Mouse (Mus musculus): ENCODE results near the gene Hoxc11. TPM values are rescaled to one million over a fixed set of nuclear protein-coding genes. Genes with fewer than 3 reads are reported as not detected.
A peak's percentile ranks its signal among the peaks of the same experiment; 100 is the strongest.

The Hoxc11 gene
- not detected in 2 replicates for total RNA-seq (2017)

- ATAC-seq (replicated peaks; ENCODE audit: low read depth, poor library complexity, severe bottlenecking): peak; percentile 22; the same call in 1 of the 2 replicates
These were observed at the start of gene Hoxc11 for GRCm38 (mm10) chr15:102954192-102955006. Gene Hoxc11, plus strand, starts transcription at chr15:102954427.

- no peak for ATAC-seq (replicated peaks; ENCODE audit: low read depth, poor library complexity, severe bottlenecking)
These were observed 49.3 kb upstream of the Hoxc11 start for GRCm38 (mm10) chr15:102904946-102905345.

- ATAC-seq (replicated peaks; ENCODE audit: low read depth, poor library complexity, severe bottlenecking): no peak
These were observed 44.7 kb upstream of the Hoxc11 start for GRCm38 (mm10) chr15:102909536-102909935.

- no peak for ATAC-seq (replicated peaks; ENCODE audit: low read depth, poor library complexity, severe bottlenecking)
These were observed 44.2 kb upstream of the Hoxc11 start for GRCm38 (mm10) chr15:102910038-102910437.

- no peak for ATAC-seq (replicated peaks; ENCODE audit: low read depth, poor library complexity, severe bottlenecking)
These were observed 43.6 kb upstream of the Hoxc11 start for GRCm38 (mm10) chr15:102910496-102911095.

GRCm38 (mm10) chr15:102913038-102913585, 41.1 kb upstream of the Hoxc11 start:
- ATAC-seq (replicated peaks; ENCODE audit: low read depth, poor library complexity, severe bottlenecking): no peak

- no peak for ATAC-seq (replicated peaks; ENCODE audit: low read depth, poor library complexity, severe bottlenecking)
These were observed 36.2 kb upstream of the Hoxc11 start for GRCm38 (mm10) chr15:102917972-102918572.

GRCm38 (mm10) chr15:102918611-102919265, 35.5 kb upstream of the Hoxc11 start:
- no peak for ATAC-seq (replicated peaks; ENCODE audit: low read depth, poor library complexity, severe bottlenecking)

GRCm38 (mm10) chr15:102919336-102920180, 34.7 kb upstream of the Hoxc11 start:
- ATAC-seq (replicated peaks; ENCODE audit: low read depth, poor library complexity, severe bottlenecking): no peak

GRCm38 (mm10) chr15:102920619-102921018, 33.6 kb upstream of the Hoxc11 start:
- peak; percentile 32; the same call in 1 of the 2 replicates for ATAC-seq (replicated peaks; ENCODE audit: low read depth, poor library complexity, severe bottlenecking)

GRCm38 (mm10) chr15:102921053-102922011, 32.9 kb upstream of the Hoxc11 start, which contains the start of gene Hoxc13:
Gene Hoxc13, plus strand, starts transcription at chr15:102921103.
- no peak for ATAC-seq (replicated peaks; ENCODE audit: low read depth, poor library complexity, severe bottlenecking)

- no peak for ATAC-seq (replicated peaks; ENCODE audit: low read depth, poor library complexity, severe bottlenecking)
These were observed 32.2 kb upstream of the Hoxc11 start for GRCm38 (mm10) chr15:102922012-102922362.

GRCm38 (mm10) chr15:102922636-102923500, 31.4 kb upstream of the Hoxc11 start:
- no peak for ATAC-seq (replicated peaks; ENCODE audit: low read depth, poor library complexity, severe bottlenecking)

GRCm38 (mm10) chr15:102927032-102927645, 27.1 kb upstream of the Hoxc11 start:
- ATAC-seq (replicated peaks; ENCODE audit: low read depth, poor library complexity, severe bottlenecking): no peak

- ATAC-seq (replicated peaks; ENCODE audit: low read depth, poor library complexity, severe bottlenecking): no peak
These were observed 22.4 kb upstream of the Hoxc11 start for GRCm38 (mm10) chr15:102931706-102932358.

GRCm38 (mm10) chr15:102934438-102934837, 19.8 kb upstream of the Hoxc11 start:
- no peak for ATAC-seq (replicated peaks; ENCODE audit: low read depth, poor library complexity, severe bottlenecking)

All from common myeloid progenitor, adult 5-6 weeks (primary cell).